Mouse (Mus musculus) limb, embryonic 12.5 days (tissue): ENCODE data around the gene Stard3. TPM values are rescaled to one million over a fixed set of nuclear protein-coding genes. Genes with fewer than 3 reads are reported as not detected.

Source experiments
- polyA plus RNA-seq: library from polyadenylated mRNA; unstranded; fragments of >200 nt; fragmentation: Nextera tagmentation; extraction: Ambion mirVana; gene quantifications from 2 replicates; pipeline ENCODE4 v1.2.1, GENCODE M21; 2016

Gene Stard3
- polyA plus RNA-seq, 1 experiment from 2014 or later = 39.9 TPM

Other genes starting within 250 kb of the Stard3 start
- gene Fbxl20, start 208.0 kb upstream of the Stard3 start, polyA plus RNA-seq = 24.3 and 25.9 TPM in 2 replicates
- 75.3 and 80.1 TPM in 2 replicates for gene Med1, start 165.1 kb upstream of the Stard3 start, polyA plus RNA-seq
- gene Cdk12, start 155.3 kb upstream of the Stard3 start, polyA plus RNA-seq = 15.1 and 17.0 TPM in 2 replicates
- gene Neurod2, start 28.7 kb upstream of the Stard3 start, polyA plus RNA-seq = 0.09 TPM in 1 of 2 replicates, not detected in the other
- 0.18 and 0.76 TPM in 2 replicates for gene Ppp1r1b, start 10.0 kb upstream of the Stard3 start, polyA plus RNA-seq
- 4.7 TPM in 2 replicates for gene Tcap, start 25.4 kb downstream of the Stard3 start, polyA plus RNA-seq
- 0.37 and 0.41 TPM in 2 replicates for gene Pnmt, start 28.1 kb downstream of the Stard3 start, polyA plus RNA-seq
- 7.9 and 9.7 TPM in 2 replicates for gene Pgap3, start 42.1 kb downstream of the Stard3 start, polyA plus RNA-seq
- gene Erbb2, start 54.1 kb downstream of the Stard3 start, polyA plus RNA-seq = 40.8 and 45.7 TPM in 2 replicates
- 74.4 and 79.8 TPM in 2 replicates for gene Mien1, start 80.6 kb downstream of the Stard3 start, polyA plus RNA-seq
- 5.1 and 5.4 TPM in 2 replicates for gene Grb7, start 88.0 kb downstream of the Stard3 start, polyA plus RNA-seq
- gene Ikzf3, start 187.7 kb downstream of the Stard3 start, polyA plus RNA-seq = 0.45 and 0.54 TPM in 2 replicates
- 0.65 TPM in 1 of 2 replicates, not detected in the other for gene Zpbp2, start 192.7 kb downstream of the Stard3 start, polyA plus RNA-seq
- 58.2 and 63.1 TPM in 2 replicates for gene Ormdl3, start 229.0 kb downstream of the Stard3 start, polyA plus RNA-seq
- not detected in 2 replicates for gene Lrrc3c, start 239.9 kb downstream of the Stard3 start, polyA plus RNA-seq